Mouse (Mus musculus): ENCODE results near the gene Uhrf1bp1.

DNA sequence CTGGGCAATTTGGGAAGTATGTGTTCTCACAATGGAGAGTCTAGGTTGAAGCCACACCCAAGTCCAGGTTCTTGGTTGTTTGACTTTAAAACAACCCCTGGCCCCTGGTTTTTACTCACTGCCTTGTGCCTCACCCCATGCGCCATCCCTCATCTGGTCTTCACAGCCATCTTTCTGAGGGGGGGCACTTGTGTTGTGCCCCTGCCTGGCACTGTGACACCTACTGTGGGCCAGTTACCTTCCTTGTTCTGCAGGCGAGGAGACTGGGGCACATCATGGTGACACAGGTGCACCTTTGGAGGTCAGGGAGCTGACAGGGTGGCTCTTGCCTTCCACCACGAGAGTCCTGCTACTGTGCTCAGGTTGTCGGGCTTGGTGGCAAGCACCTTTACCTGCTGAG lies 85.9 kb downstream of the Uhrf1bp1 start:
- TF ChIP-seq CTCF (IDR thresholded peaks at IDR 0.05; ENCODE audit: low read depth, low read length): no peak
- no peak for TF ChIP-seq GATA1 (IDR thresholded peaks at IDR 0.05; ENCODE audit: borderline replicate concordance, low read length)
- TF ChIP-seq POLR2AphosphoS5 (IDR thresholded peaks at IDR 0.05; ENCODE audit: insufficient replicate concordance, low read depth, low read length): no peak
- TF ChIP-seq TAL1 (conservative IDR thresholded peaks at IDR 0.05; ENCODE audit: low read depth, low read length): no peak
- TF ChIP-seq GATA2 (IDR thresholded peaks at IDR 0.05; ENCODE audit: borderline replicate concordance, low read depth, low read length): no peak

Data from G1E (cell line).